Mouse (Mus musculus) midbrain, postnatal 0 days (tissue): Measurements from ENCODE around the gene Eipr1. TPM values are rescaled to one million over a fixed set of nuclear protein-coding genes. Genes with fewer than 3 reads are reported as not detected.

Source experiments
- ATAC-seq: fragments of 200-750 bp; cut with Nextera tagmentation; 2 replicates; pipeline ENCODE4 v1.8.0; 2017; ENCODE audit warnings: moderate number of reproducible peaks, mild to moderate bottlenecking, moderate TSS enrichment, moderate library complexity; ENCODE audit not compliant: low FRiP score
- DNase-seq: peaks from one replicate; pipeline ENCODE4 v3.0.0-alpha.2; 2015; ENCODE audit warnings: low spot score
- H3K27ac ChIP-seq: fragments of 300-500 bp; sonication (generic); 2 replicates; pipeline ENCODE4 v1.5.1; 2014; ENCODE audit warnings: low read depth, mild to moderate bottlenecking, low read length, mixed read lengths
- H3K27me3 ChIP-seq: fragments of 300-500 bp; sonication (generic); 2 replicates; pipeline ENCODE4 v1.6.1; 2014; ENCODE audit warnings: low read length, control low read depth, mixed read lengths; ENCODE audit not compliant: insufficient read depth
- H3K36me3 ChIP-seq: fragments of 300-500 bp; sonication (generic); 2 replicates; pipeline ENCODE4 v1.6.1; 2014; ENCODE audit warnings: low read length, control low read depth, mixed read lengths; ENCODE audit not compliant: insufficient read depth
- H3K4me1 ChIP-seq: fragments of 300-500 bp; sonication (generic); 2 replicates; pipeline ENCODE4 v1.6.1; 2014; ENCODE audit warnings: mild to moderate bottlenecking, control low read depth, antibody characterized with exemption, low read length, mixed read lengths; ENCODE audit not compliant: insufficient read depth
- H3K4me2 ChIP-seq: fragments of 300-500 bp; sonication (generic); 2 replicates; pipeline ENCODE4 v1.6.1; 2014; ENCODE audit warnings: low read depth, mild to moderate bottlenecking, low read length, mixed read lengths; ENCODE audit not compliant: poor library complexity, severe bottlenecking
- H3K4me3 ChIP-seq: fragments of 300-500 bp; sonication (generic); 2 replicates; pipeline ENCODE4 v1.5.1; 2014; ENCODE audit warnings: low read depth, mild to moderate bottlenecking, low read length, moderate library complexity
- H3K9ac ChIP-seq: fragments of 300-500 bp; sonication (generic); replicated peaks from 2 replicates; pipeline ENCODE4 v1.6.1; 2014; ENCODE audit warnings: mild to moderate bottlenecking, low read length, moderate library complexity, mixed read lengths; ENCODE audit not compliant: poor library complexity, severe bottlenecking
- H3K9me3 ChIP-seq: fragments of 300-500 bp; sonication (generic); 2 replicates; pipeline ENCODE4 v1.6.1; 2016; ENCODE audit warnings: low read length, control low read depth
- CTCF ChIP-seq: IDR thresholded peaks from 2 replicates; pipeline ENCODE4 v1.5.1; 2016; ENCODE audit warnings: antibody characterized with exemption, mild to moderate bottlenecking
- WGBS: fragments of 180-500 bp; shearing (Covaris S2); extraction: QIAGEN DNeasy Blood & Tissue Kit; methylation state at CpG from one replicate; pipeline ENCODE4 v1.1.7; 2014; 5-methylcytosine and 5-hydroxymethylcytosine counted together
- polyA plus RNA-seq: library from polyadenylated mRNA; unstranded; fragments of >200 nt; fragmentation: Nextera tagmentation; extraction: Ambion mirVana; gene quantifications from 2 replicates; pipeline ENCODE4 v1.2.1, GENCODE M21; 2015
- total RNA-seq: library from RNA; depleted of rRNA; stranded (reverse); fragments of >200 nt; gene quantifications from 2 replicates; pipeline ENCODE4 v1.2.3, GENCODE M21; 2014

Eipr1 gene
- total and polyA plus RNA-seq, 2 experiments from 2014 or later: 59.6 to 62.2 TPM

- ATAC-seq: no peak
- WGBS: 87% methylated on average over 24 of the region's 24 CpGs
These were observed 36.6 kb upstream of the Eipr1 start for GRCm38 (mm10) chr12:28714822-28715632.

GRCm38 (mm10) chr12:28717066-28717465, 34.5 kb upstream of the Eipr1 start:
- no peak overlapping the region for H3K27ac ChIP-seq
- H3K4me1 ChIP-seq: no peaks in the 10 kb centered on the region
- H3K4me2 ChIP-seq: no peak overlapping the region
- DNase-seq (no peak), ATAC-seq (no peak)
- no peak overlapping the region for H3K9ac ChIP-seq
- H3K27me3 ChIP-seq: no peaks in the 10 kb centered on the region
- no peaks in the 10 kb centered on the region for H3K9me3 ChIP-seq
- peaks cover 35% of the 10 kb centered on the region for H3K36me3 ChIP-seq
- no peak for TF ChIP-seq CTCF
- 66% methylated on average over 2 of the region's 2 CpGs for WGBS
- no peak overlapping the region for H3K4me3 ChIP-seq

More at GRCm38 (mm10) chr12:28714822-28715632, 36.6 kb upstream of the Eipr1 start:
- no peaks in the 10 kb centered on the region for H3K27me3 ChIP-seq
- H3K9ac ChIP-seq: no peak overlapping the region
- no peak for DNase-seq
- no peak for TF ChIP-seq CTCF
- H3K4me2 ChIP-seq: no peak overlapping the region
- H3K4me1 ChIP-seq: no peaks in the 10 kb centered on the region
- H3K9me3 ChIP-seq: no peaks in the 10 kb centered on the region
- no peak overlapping the region for H3K4me3 ChIP-seq
- peaks cover 23% of the 10 kb centered on the region for H3K36me3 ChIP-seq
- no peak overlapping the region for H3K27ac ChIP-seq

- DNase-seq (no peak), ATAC-seq (no peak)
- no peak overlapping the region for H3K4me2 ChIP-seq
- no peak overlapping the region for H3K27ac ChIP-seq
- no peak for TF ChIP-seq CTCF
- H3K9me3 ChIP-seq: no peaks in the 10 kb centered on the region
- H3K9ac ChIP-seq: no peak overlapping the region
- H3K4me3 ChIP-seq: no peak overlapping the region
- no peaks in the 10 kb centered on the region for H3K27me3 ChIP-seq
- 96% methylated on average over 2 of the region's 2 CpGs for WGBS
- H3K36me3 ChIP-seq: peaks cover 38% of the 10 kb centered on the region
- H3K4me1 ChIP-seq: no peaks in the 10 kb centered on the region
These were observed 33.5 kb upstream of the Eipr1 start for GRCm38 (mm10) chr12:28718106-28718505.

GRCm38 (mm10) chr12:28724366-28724765, 27.2 kb upstream of the Eipr1 start:
- Histone ChIP-seq H3K27ac (no peak overlapping the region), H3K36me3 (peaks cover 30% of the 10 kb centered on the region), H3K4me3 (no peak overlapping the region), H3K4me1 (no peaks in the 10 kb centered on the region), H3K27me3 (no peaks in the 10 kb centered on the region), H3K9me3 (no peaks in the 10 kb centered on the region), H3K4me2 (no peak overlapping the region), H3K9ac (no peak overlapping the region)
- DNase-seq: no peak
- ATAC-seq: no peak
- TF ChIP-seq CTCF: no peak
- 64% methylated on average over 3 of the region's 3 CpGs for WGBS

- H3K27me3 ChIP-seq: no peaks in the 10 kb centered on the region
- 94% methylated on average over 4 of the region's 4 CpGs for WGBS
- no peak overlapping the region for H3K9ac ChIP-seq
- no peak overlapping the region for H3K27ac ChIP-seq
- TF ChIP-seq CTCF: no peak
- peaks cover 27% of the 10 kb centered on the region; the same call in 1 of the 2 replicates for H3K36me3 ChIP-seq
- no peak for ATAC-seq
- no peak for DNase-seq
- H3K4me1 ChIP-seq: no peaks in the 10 kb centered on the region
- no peak overlapping the region for H3K4me3 ChIP-seq
- no peak overlapping the region for H3K4me2 ChIP-seq
- H3K9me3 ChIP-seq: no peaks in the 10 kb centered on the region
These were observed 25.4 kb upstream of the Eipr1 start for GRCm38 (mm10) chr12:28726204-28726603.

- no peak for TF ChIP-seq CTCF
- Histone ChIP-seq H3K4me3 (no peak overlapping the region), H3K9me3 (no peaks in the 10 kb centered on the region), H3K9ac (no peak overlapping the region), H3K4me1 (no peaks in the 10 kb centered on the region), H3K36me3 (peaks cover 26% of the 10 kb centered on the region; the same call in 1 of the 2 replicates), H3K27me3 (no peaks in the 10 kb centered on the region), H3K27ac (no peak overlapping the region), H3K4me2 (no peak overlapping the region)
- DNase-seq (no peak), ATAC-seq (no peak)
- 90% methylated on average over 5 of the region's 5 CpGs for WGBS
These were observed 24.5 kb upstream of the Eipr1 start for GRCm38 (mm10) chr12:28727061-28727460.
